Mouse (Mus musculus): ENCODE data around the gene Btnl2. TPM values are rescaled to one million over a fixed set of nuclear protein-coding genes. Genes with fewer than 3 reads are reported as not detected.

Btnl2 gene
- polyA plus RNA-seq, 1 experiment: not detected

GRCm38 (mm10) chr17:34344882-34345281 is 9.7 kb upstream of the Btnl2 start:
- H3K27me3 ChIP-seq (ENCODE audit: control insufficient read depth): no peaks in the 10 kb centered on the region
- no peaks in the 10 kb centered on the region for H3K4me1 ChIP-seq (ENCODE audit: control insufficient read depth)
- no peaks in the 10 kb centered on the region for H3K9me3 ChIP-seq (ENCODE audit: control insufficient read depth, low read length)
- TF ChIP-seq GATA1 (IDR thresholded peaks at IDR 0.05; ENCODE audit: low read length) (no peak), TAL1 (IDR thresholded peaks at IDR 0.05; ENCODE audit: low read length) (no peak)
- H3K4me3 ChIP-seq (replicated peaks): no peak overlapping the region
- H3K36me3 ChIP-seq (ENCODE audit: control insufficient read depth): no peaks in the 10 kb centered on the region

- Histone ChIP-seq H3K36me3 (ENCODE audit: control insufficient read depth) (no peaks in the 10 kb centered on the region), H3K9me3 (ENCODE audit: control insufficient read depth, low read length) (no peaks in the 10 kb centered on the region), H3K27me3 (ENCODE audit: control insufficient read depth) (no peaks in the 10 kb centered on the region), H3K4me1 (ENCODE audit: control insufficient read depth) (no peaks in the 10 kb centered on the region), H3K4me3 (replicated peaks) (no peak overlapping the region)
- TF ChIP-seq TAL1 (IDR thresholded peaks at IDR 0.05; ENCODE audit: low read length) (no peak), GATA1 (IDR thresholded peaks at IDR 0.05; ENCODE audit: low read length) (no peak)
Measured at GRCm38 (mm10) chr17:34345486-34345885, 9.1 kb upstream of the Btnl2 start.

- TF ChIP-seq GATA1 (IDR thresholded peaks at IDR 0.05; ENCODE audit: low read length) (no peak), TAL1 (IDR thresholded peaks at IDR 0.05; ENCODE audit: low read length) (no peak)
Measured at GRCm38 (mm10) chr17:34346041-34346440, 8.6 kb upstream of the Btnl2 start.

GRCm38 (mm10) chr17:34347606-34348308 is 6.9 kb upstream of the Btnl2 start:
- TF ChIP-seq GATA1 (IDR thresholded peaks at IDR 0.05; ENCODE audit: low read length): no peak
- no peak for TF ChIP-seq TAL1 (IDR thresholded peaks at IDR 0.05; ENCODE audit: low read length)
- no peaks in the 10 kb centered on the region for H3K36me3 ChIP-seq (ENCODE audit: control insufficient read depth)
- H3K9me3 ChIP-seq (ENCODE audit: control insufficient read depth, low read length): no peaks in the 10 kb centered on the region
- H3K27me3 ChIP-seq (ENCODE audit: control insufficient read depth): no peaks in the 10 kb centered on the region
- no peak overlapping the region for H3K4me3 ChIP-seq (replicated peaks)
- no peaks in the 10 kb centered on the region for H3K4me1 ChIP-seq (ENCODE audit: control insufficient read depth)

More at GRCm38 (mm10) chr17:34346041-34346440, 8.6 kb upstream of the Btnl2 start:
- Histone ChIP-seq H3K9me3 (ENCODE audit: control insufficient read depth, low read length) (no peaks in the 10 kb centered on the region), H3K36me3 (ENCODE audit: control insufficient read depth) (no peaks in the 10 kb centered on the region), H3K27me3 (ENCODE audit: control insufficient read depth) (no peaks in the 10 kb centered on the region), H3K4me3 (replicated peaks) (no peak overlapping the region), H3K4me1 (ENCODE audit: control insufficient read depth) (no peaks in the 10 kb centered on the region)

- TF ChIP-seq GATA1 (IDR thresholded peaks at IDR 0.05; ENCODE audit: low read length): no peak
- TF ChIP-seq TAL1 (IDR thresholded peaks at IDR 0.05; ENCODE audit: low read length): no peak
- Histone ChIP-seq H3K36me3 (ENCODE audit: control insufficient read depth) (no peaks in the 10 kb centered on the region), H3K4me1 (ENCODE audit: control insufficient read depth) (no peaks in the 10 kb centered on the region), H3K9me3 (ENCODE audit: control insufficient read depth, low read length) (no peaks in the 10 kb centered on the region), H3K4me3 (replicated peaks) (no peak overlapping the region), H3K27me3 (ENCODE audit: control insufficient read depth) (no peaks in the 10 kb centered on the region)
Measured at GRCm38 (mm10) chr17:34349429-34349828, 5.2 kb upstream of the Btnl2 start.

GRCm38 (mm10) chr17:34354940-34355339 is 318 bp downstream of the Btnl2 start:
- H3K36me3 ChIP-seq (ENCODE audit: control insufficient read depth): no peaks in the 10 kb centered on the region
- no peak overlapping the region for H3K4me3 ChIP-seq (replicated peaks)
- no peaks in the 10 kb centered on the region for H3K9me3 ChIP-seq (ENCODE audit: control insufficient read depth, low read length)
- TF ChIP-seq TAL1 (IDR thresholded peaks at IDR 0.05; ENCODE audit: low read length) (no peak), GATA1 (IDR thresholded peaks at IDR 0.05; ENCODE audit: low read length) (no peak)
- H3K4me1 ChIP-seq (ENCODE audit: control insufficient read depth): no peaks in the 10 kb centered on the region
- no peaks in the 10 kb centered on the region for H3K27me3 ChIP-seq (ENCODE audit: control insufficient read depth)

GRCm38 (mm10) chr17:34362954-34363546 is 8.4 kb downstream of the Btnl2 start:
- Histone ChIP-seq H3K4me3 (replicated peaks) (no peak overlapping the region), H3K4me1 (ENCODE audit: control insufficient read depth) (no peaks in the 10 kb centered on the region), H3K27me3 (ENCODE audit: control insufficient read depth) (no peaks in the 10 kb centered on the region; the same call in 1 of the 2 replicates), H3K36me3 (ENCODE audit: control insufficient read depth) (no peaks in the 10 kb centered on the region), H3K9me3 (ENCODE audit: control insufficient read depth, low read length) (no peaks in the 10 kb centered on the region)
- TF ChIP-seq TAL1 (IDR thresholded peaks at IDR 0.05; ENCODE audit: low read length) (no peak), GATA1 (IDR thresholded peaks at IDR 0.05; ENCODE audit: low read length) (no peak)

- no peaks in the 10 kb centered on the region for H3K36me3 ChIP-seq (ENCODE audit: control insufficient read depth)
- no peaks in the 10 kb centered on the region for H3K4me1 ChIP-seq (ENCODE audit: control insufficient read depth)
- no peak overlapping the region for H3K4me3 ChIP-seq (replicated peaks)
- TF ChIP-seq TAL1 (IDR thresholded peaks at IDR 0.05; ENCODE audit: low read length): no peak
- no peak for TF ChIP-seq GATA1 (IDR thresholded peaks at IDR 0.05; ENCODE audit: low read length)
- no peaks in the 10 kb centered on the region; the same call in 1 of the 2 replicates for H3K27me3 ChIP-seq (ENCODE audit: control insufficient read depth)
- no peaks in the 10 kb centered on the region for H3K9me3 ChIP-seq (ENCODE audit: control insufficient read depth, low read length)
Measured at GRCm38 (mm10) chr17:34363676-34364310, 9.2 kb downstream of the Btnl2 start.

GRCm38 (mm10) chr17:34365031-34365430 is 10.4 kb downstream of the Btnl2 start:
- Histone ChIP-seq H3K4me3 (replicated peaks) (no peak overlapping the region), H3K9me3 (ENCODE audit: control insufficient read depth, low read length) (no peaks in the 10 kb centered on the region), H3K36me3 (ENCODE audit: control insufficient read depth) (no peaks in the 10 kb centered on the region), H3K27me3 (ENCODE audit: control insufficient read depth) (no peaks in the 10 kb centered on the region; the same call in 1 of the 2 replicates), H3K4me1 (ENCODE audit: control insufficient read depth) (no peaks in the 10 kb centered on the region)
- TF ChIP-seq GATA1 (IDR thresholded peaks at IDR 0.05; ENCODE audit: low read length): no peak
- no peak for TF ChIP-seq TAL1 (IDR thresholded peaks at IDR 0.05; ENCODE audit: low read length)

All from erythroblast, embryonic 14.5 days (primary cell).